Mouse (Mus musculus) CH12.LX (cell line): Measurements from ENCODE around the gene Srcin1. TPM values are rescaled to one million over a fixed set of nuclear protein-coding genes. Genes with fewer than 3 reads are reported as not detected.

Experiments
- DNase-seq: peaks from one replicate; pipeline ENCODE4 v3.0.0-alpha.2; 2013; ENCODE audit errors: extremely low read depth
- H3K27ac ChIP-seq: 2 replicates; pipeline ENCODE4 v1.5.1; 2012; ENCODE audit warnings: low read depth, mild to moderate bottlenecking, control low read depth, moderate library complexity; ENCODE audit not compliant: insufficient read depth
- H3K27me3 ChIP-seq: replicated peaks from 2 replicates; pipeline ENCODE3; 2012; ENCODE audit warnings: inconsistent platforms
- H3K36me3 ChIP-seq, 2 experiments: replicated peaks in 1 of 2; 2 replicates each; pipeline versions ENCODE3 to v1.6.1; 2012; ENCODE audit warnings: inconsistent platforms in 1 of 2, low read length in 1 of 2, mild to moderate bottlenecking in 1 of 2, mixed read lengths in 1 of 2, moderate library complexity in 1 of 2; ENCODE audit not compliant: control insufficient read depth in 1 of 2, insufficient read depth in 1 of 2
- H3K4me1 ChIP-seq, 2 experiments: 2 replicates each; pipeline ENCODE4 v1.6.1; 2012; ENCODE audit warnings: inconsistent platforms in 1 of 2, moderate library complexity in 1 of 2; ENCODE audit not compliant: insufficient read depth in 2 of 2, control insufficient read depth in 1 of 2
- H3K4me2 ChIP-seq: 2 replicates; pipeline ENCODE4 v1.6.1; 2012; ENCODE audit warnings: low read depth, mild to moderate bottlenecking, control low read depth; ENCODE audit not compliant: poor library complexity, insufficient read depth, severe bottlenecking
- H3K4me3 ChIP-seq, 3 experiments: fragments of 150-350 bp in 1 of 3; sonication (generic) in 1 of 3; replicated peaks in 1 of 3; 2 replicates each; pipeline versions ENCODE3 to v1.5.1; 2011 to 2012; ENCODE audit warnings: low read depth in 2 of 3, low read length in 2 of 3, mild to moderate bottlenecking in 2 of 3, moderate library complexity in 2 of 3, control low read depth in 1 of 3, improper control_type of control experiment in 1 of 3, inconsistent platforms in 1 of 3, mixed read lengths in 1 of 3; ENCODE audit not compliant: poor library complexity in 1 of 3
- H3K79me2 ChIP-seq: replicated peaks from 2 replicates; pipeline ENCODE4 v1.6.1; 2012; ENCODE audit warnings: mild to moderate bottlenecking, moderate library complexity; ENCODE audit not compliant: control insufficient read depth, poor library complexity, insufficient read depth, severe bottlenecking; ENCODE audit errors: extremely low read depth
- H3K9ac ChIP-seq: 2 replicates; pipeline ENCODE4 v1.6.1; 2012; ENCODE audit warnings: low read depth, mild to moderate bottlenecking, control low read depth, moderate library complexity; ENCODE audit not compliant: insufficient read depth
- H3K9me3 ChIP-seq: replicated peaks from 2 replicates; pipeline ENCODE3; 2012; ENCODE audit warnings: low read length, inconsistent platforms, mixed read lengths
- BHLHE40 ChIP-seq: IDR thresholded peaks from 2 replicates; pipeline ENCODE4 v1.6.1; 2011; ENCODE audit warnings: mild to moderate bottlenecking, low read depth, low read length, improper control_type of control experiment
- CHD1 ChIP-seq: IDR thresholded peaks from 2 replicates; pipeline ENCODE4 v1.6.1; 2012; ENCODE audit warnings: low read depth, low read length, improper control_type of control experiment, inconsistent platforms
- CTCF ChIP-seq, 2 experiments: IDR thresholded peaks in 1 of 2; conservative IDR thresholded peaks in 1 of 2; 2 replicates each; pipeline ENCODE4 v1.5.1; 2011 to 2012; ENCODE audit warnings: low read depth in 2 of 2, low read length in 2 of 2, improper control_type of control experiment in 1 of 2, inconsistent platforms in 1 of 2, mild to moderate bottlenecking in 1 of 2, moderate library complexity in 1 of 2
- E2F4 ChIP-seq: IDR thresholded peaks from 2 replicates; pipeline ENCODE4 v1.6.1; 2011; ENCODE audit warnings: low read depth, low read length, improper control_type of control experiment; ENCODE audit not compliant: insufficient replicate concordance
- ELF1 ChIP-seq: IDR thresholded peaks from 2 replicates; pipeline ENCODE4 v1.6.1; 2014; ENCODE audit warnings: low read depth, mild to moderate bottlenecking, inconsistent platforms, low read length, improper control_type of control experiment
- GABPA ChIP-seq: IDR thresholded peaks from 2 replicates; pipeline ENCODE4 v1.6.1; 2012; ENCODE audit warnings: low read depth, low read length, improper control_type of control experiment, inconsistent platforms; ENCODE audit not compliant: insufficient replicate concordance
- IRF4 ChIP-seq: IDR thresholded peaks from 2 replicates; pipeline ENCODE4 v1.6.1; 2014; ENCODE audit warnings: low read depth, mild to moderate bottlenecking, inconsistent platforms, low read length, improper control_type of control experiment
- KAT2A ChIP-seq: IDR thresholded peaks from 2 replicates; pipeline ENCODE4 v1.6.1; 2012; ENCODE audit warnings: low read length, improper control_type of control experiment, inconsistent platforms; ENCODE audit not compliant: insufficient replicate concordance
- MEF2A ChIP-seq: IDR thresholded peaks from 2 replicates; pipeline ENCODE4 v1.6.1; 2014; ENCODE audit warnings: low read depth, mild to moderate bottlenecking, inconsistent platforms, low read length, improper control_type of control experiment, borderline replicate concordance
- NELFE ChIP-seq: IDR thresholded peaks from 2 replicates; pipeline ENCODE4 v1.6.1; 2011; ENCODE audit warnings: low read depth, low read length, improper control_type of control experiment
- PAX5 ChIP-seq: IDR thresholded peaks from 2 replicates; pipeline ENCODE4 v1.6.1; 2012; ENCODE audit warnings: low read length, inconsistent platforms, mixed read lengths
- POLR2AphosphoS2 ChIP-seq: IDR thresholded peaks from 2 replicates; pipeline ENCODE4 v1.6.1; 2011; ENCODE audit warnings: low read depth, low read length, improper control_type of control experiment
- SIN3A ChIP-seq: IDR thresholded peaks from 2 replicates; pipeline ENCODE4 v1.6.1; 2012; ENCODE audit warnings: low read length, improper control_type of control experiment, inconsistent platforms
- TBP ChIP-seq: conservative IDR thresholded peaks from 2 replicates; pipeline ENCODE4 v1.6.1; 2011; ENCODE audit warnings: low read depth, low read length, improper control_type of control experiment
- UBTF ChIP-seq: IDR thresholded peaks from 2 replicates; pipeline ENCODE4 v1.6.1; 2012; ENCODE audit warnings: low read depth, mild to moderate bottlenecking, inconsistent platforms, low read length, improper control_type of control experiment, moderate library complexity
- USF2 ChIP-seq: conservative IDR thresholded peaks from 2 replicates; pipeline ENCODE4 v1.6.1; 2011; ENCODE audit warnings: low read depth, low read length, improper control_type of control experiment
- ZC3H11A ChIP-seq: IDR thresholded peaks from 2 replicates; pipeline ENCODE4 v1.6.1; 2012; ENCODE audit warnings: low read depth, mild to moderate bottlenecking, inconsistent platforms, low read length, improper control_type of control experiment
- ZKSCAN1 ChIP-seq: IDR thresholded peaks from 2 replicates; pipeline ENCODE4 v1.6.1; 2012; ENCODE audit warnings: low read depth, inconsistent platforms, low read length, improper control_type of control experiment, borderline replicate concordance
- dilution Hi-C: fragments of 300-500 bp; cut with MboI; formaldehyde crosslinking; loops from 2 replicates; pipeline ENCODE4 v1.14.3; 2020; ENCODE audit warnings: low sequenced_read_pairs; ENCODE audit not compliant: extremely low pct_unique_long_range_greater_than_20kb, extremely low pct_ligation_motif_present
- in situ Hi-C: fragments of 300-500 bp; cut with MboI; formaldehyde crosslinking; loops from 3 replicates; pipeline ENCODE4 v1.14.3; 2019; ENCODE audit warnings: low sequenced_read_pairs, low pct_ligation_motif_present, low pct_unique_long_range_greater_than_20kb, mixed read lengths
- polyA plus RNA-seq: library from polyadenylated mRNA; unstranded; fragments of >175 nt; gene quantifications from 2 replicates; pipeline ENCODE4 v1.2.1, GENCODE M21; 2012; ENCODE audit warnings: low read depth; ENCODE audit not compliant: insufficient read length
- total RNA-seq, 2 experiments: library from RNA; depleted of rRNA; stranded (reverse); fragments of 300-350 nt in 1 of 2; fragments of >200 nt in 1 of 2; gene quantifications; 2 replicates each; pipeline ENCODE4 v1.2.3; 2012 to 2014

Srcin1 gene
- total and polyA plus RNA-seq, 3 experiments = 0.08 to 0.09 TPM; not detected in 1

GRCm38 (mm10) chr11:97563730-97564129, 12.3 kb downstream of the Srcin1 start:
- Histone ChIP-seq H3K79me2 (no peaks in the 10 kb centered on the region), H3K4me1 (peaks cover 0 to 6% of the 10 kb centered on the region in 2 experiments; a peak in 1 of 4 replicates), H3K4me2 (no peak overlapping the region), H3K9ac (no peak overlapping the region), H3K4me3 (no peak overlapping the region), H3K9me3 (no peaks in the 10 kb centered on the region)
- in situ Hi-C loops = no loop called here
- DNase-seq = no peak
- no peak for TF ChIP-seq E2F4
- no peak for TF ChIP-seq NELFE
- no peak for TF ChIP-seq USF2
- TF ChIP-seq TBP = no peak
- no peak for TF ChIP-seq POLR2AphosphoS2
- no peak for TF ChIP-seq GABPA
- TF ChIP-seq SIN3A = no peak
- TF ChIP-seq PAX5 = no peak
- TF ChIP-seq, all 38 proteins: peak for 0
- Histone ChIP-seq H3K27me3 (peaks cover 99% of the 10 kb centered on the region), H3K36me3 (no peaks in the 10 kb centered on the region), H3K27ac (no peak overlapping the region)
- dilution Hi-C loops = no loop called here

GRCm38 (mm10) chr11:97562536-97562935, 13.4 kb downstream of the Srcin1 start:
- Histone ChIP-seq H3K4me1 (peaks cover 0 to 6% of the 10 kb centered on the region in 2 experiments; a peak in 1 of 4 replicates), H3K79me2 (no peaks in the 10 kb centered on the region), H3K9ac (no peak overlapping the region), H3K4me2 (no peak overlapping the region), H3K9me3 (no peaks in the 10 kb centered on the region), H3K27me3 (peaks cover 98% of the 10 kb centered on the region), H3K27ac (no peak overlapping the region), H3K36me3 (no peaks in the 10 kb centered on the region), H3K4me3 (no peak overlapping the region)
- DNase-seq = no peak
- TF ChIP-seq E2F4 (no peak), ZC3H11A (no peak), SIN3A (no peak), IRF4 (no peak)
- in situ Hi-C loops = no loop called here
- dilution Hi-C loops = no loop called here

- no peaks in the 10 kb centered on the region for H3K79me2 ChIP-seq
- H3K9ac ChIP-seq = no peak overlapping the region
- dilution Hi-C loops (no loop called here), in situ Hi-C loops (no loop called here)
- H3K4me3 ChIP-seq = no peak overlapping the region
- H3K4me2 ChIP-seq = no peak overlapping the region
- H3K36me3 ChIP-seq = no peaks in the 10 kb centered on the region
- H3K27ac ChIP-seq = no peak overlapping the region
- no peak for DNase-seq
- peaks cover 88% of the 10 kb centered on the region for H3K27me3 ChIP-seq
- peaks cover 9 to 12% of the 10 kb centered on the region in 2 experiments for H3K4me1 ChIP-seq
- no peak for TF ChIP-seq ZC3H11A
- no peak for TF ChIP-seq GABPA
- TF ChIP-seq USF2 = no peak
- no peak for TF ChIP-seq ZKSCAN1
- TF ChIP-seq UBTF = no peak
- TF ChIP-seq MEF2A = no peak
- TF ChIP-seq KAT2A = no peak
- TF ChIP-seq ELF1 = no peak
- no peak for TF ChIP-seq CTCF (conservative IDR thresholded peaks at IDR 0.05 in 1 of 2, IDR thresholded peaks at IDR 0.05 in 1 of 2; ENCODE audit: low read depth in 2 of 2, low read length in 2 of 2)
- no peak for TF ChIP-seq CHD1
- TF ChIP-seq BHLHE40 = no peak
- no peaks in the 10 kb centered on the region for H3K9me3 ChIP-seq
These were observed 15.6 kb downstream of the Srcin1 start for GRCm38 (mm10) chr11:97560210-97560963.
